Mouse (Mus musculus) neural tube, embryonic 14.5 days (tissue): ENCODE measurements around the gene Qtrt2. TPM values are rescaled to one million over a fixed set of nuclear protein-coding genes. Genes with fewer than 3 reads are reported as not detected.

Experiments
- ATAC-seq: fragments of 200-750 bp; cut with Nextera tagmentation; 2 replicates; pipeline ENCODE4 v1.8.0; 2017; ENCODE audit warnings: low read depth, mild to moderate bottlenecking, moderate TSS enrichment, moderate library complexity
- H3K27ac ChIP-seq: fragments of 300-500 bp; sonication (generic); 2 replicates; pipeline ENCODE4 v1.5.1; 2014; ENCODE audit warnings: low read depth, mild to moderate bottlenecking, control low read depth, low read length, moderate library complexity, mixed read lengths
- H3K27me3 ChIP-seq: fragments of 300-500 bp; sonication (generic); 2 replicates; pipeline ENCODE4 v1.6.1; 2014; ENCODE audit warnings: low read length; ENCODE audit not compliant: control insufficient read depth, insufficient read depth
- H3K36me3 ChIP-seq: fragments of 300-500 bp; sonication (generic); 2 replicates; pipeline ENCODE4 v1.6.1; 2014; ENCODE audit warnings: low read length, mixed read lengths; ENCODE audit not compliant: control insufficient read depth, insufficient read depth
- H3K4me1 ChIP-seq: fragments of 300-500 bp; sonication (generic); 2 replicates; pipeline ENCODE4 v1.6.1; 2014; ENCODE audit warnings: low read length; ENCODE audit not compliant: control insufficient read depth, insufficient read depth
- H3K4me2 ChIP-seq: fragments of 300-500 bp; sonication (generic); 2 replicates; pipeline ENCODE4 v1.6.1; 2014; ENCODE audit warnings: mild to moderate bottlenecking, low read depth, low read length, control low read depth
- H3K4me3 ChIP-seq: fragments of 300-500 bp; sonication (generic); 2 replicates; pipeline ENCODE4 v1.5.1; 2014; ENCODE audit warnings: low read depth, low read length, control low read depth, mixed read lengths
- H3K9ac ChIP-seq: fragments of 300-500 bp; sonication (generic); replicated peaks from 2 replicates; pipeline ENCODE4 v1.6.1; 2014; ENCODE audit warnings: low read depth, mild to moderate bottlenecking, control low read depth, low read length, mixed read lengths
- H3K9me3 ChIP-seq: fragments of 300-500 bp; sonication (generic); 2 replicates; pipeline ENCODE4 v1.6.1; 2016; ENCODE audit warnings: low read length; ENCODE audit not compliant: control insufficient read depth
- WGBS: fragments of 180-500 bp; shearing (Covaris S2); extraction: QIAGEN DNeasy Blood & Tissue Kit; methylation state at CpG from one replicate; pipeline ENCODE4 v1.1.7; 2014; 5-methylcytosine and 5-hydroxymethylcytosine counted together
- polyA plus RNA-seq: library from polyadenylated mRNA; unstranded; fragments of >200 nt; fragmentation: Nextera tagmentation; extraction: Ambion mirVana; gene quantifications from 2 replicates; pipeline ENCODE4 v1.2.1, GENCODE M21; 2014

The Qtrt2 gene
- polyA plus RNA-seq, 1 experiment from 2014 or later, result 24.8 TPM

- ATAC-seq, result no peak
- Histone ChIP-seq H3K36me3 (peaks cover 21% of the 10 kb centered on the region; the same call in 1 of the 2 replicates), H3K4me1 (no peaks in the 10 kb centered on the region), H3K27ac (no peak overlapping the region), H3K9ac (no peak overlapping the region), H3K27me3 (no peaks in the 10 kb centered on the region), H3K4me2 (no peak overlapping the region), H3K9me3 (no peaks in the 10 kb centered on the region), H3K4me3 (no peak overlapping the region)
- 88% methylated on average over 6 of the region's 6 CpGs for WGBS
These were observed 46.8 kb downstream of the Qtrt2 start for GRCm38 (mm10) chr16:43879769-43880168.

GRCm38 (mm10) chr16:43871419-43871818 is 55.2 kb downstream of the Qtrt2 start:
- no peak overlapping the region for H3K4me2 ChIP-seq
- H3K9me3 ChIP-seq, result no peaks in the 10 kb centered on the region; the same call in 1 of the 2 replicates
- no peak overlapping the region for H3K27ac ChIP-seq
- H3K9ac ChIP-seq, result no peak overlapping the region
- WGBS, result 95% methylated on average over 7 of the region's 7 CpGs
- no peak overlapping the region for H3K4me3 ChIP-seq
- H3K4me1 ChIP-seq, result no peaks in the 10 kb centered on the region
- peaks cover 4% of the 10 kb centered on the region; the same call in 1 of the 2 replicates for H3K36me3 ChIP-seq
- H3K27me3 ChIP-seq, result no peaks in the 10 kb centered on the region
- ATAC-seq, result no peak

GRCm38 (mm10) chr16:43869805-43870204 is 56.8 kb downstream of the Qtrt2 start:
- no peak overlapping the region for H3K4me2 ChIP-seq
- no peak overlapping the region for H3K9ac ChIP-seq
- H3K9me3 ChIP-seq, result no peaks in the 10 kb centered on the region; the same call in 1 of the 2 replicates
- no peaks in the 10 kb centered on the region for H3K36me3 ChIP-seq
- ATAC-seq, result no peak
- no peak overlapping the region for H3K4me3 ChIP-seq
- no peaks in the 10 kb centered on the region for H3K27me3 ChIP-seq
- H3K4me1 ChIP-seq, result no peaks in the 10 kb centered on the region
- H3K27ac ChIP-seq, result no peak overlapping the region; the same call in 1 of the 2 replicates

GRCm38 (mm10) chr16:43860624-43861023 is 66.0 kb downstream of the Qtrt2 start:
- H3K4me1 ChIP-seq, result no peaks in the 10 kb centered on the region
- WGBS, result 90% methylated on average over 6 of the region's 6 CpGs
- no peaks in the 10 kb centered on the region for H3K9me3 ChIP-seq
- H3K36me3 ChIP-seq, result peaks cover 12% of the 10 kb centered on the region; the same call in 1 of the 2 replicates
- H3K4me3 ChIP-seq, result no peak overlapping the region
- H3K27ac ChIP-seq, result no peak overlapping the region
- H3K27me3 ChIP-seq, result no peaks in the 10 kb centered on the region
- no peak overlapping the region for H3K4me2 ChIP-seq
- no peak overlapping the region for H3K9ac ChIP-seq
- ATAC-seq, result no peak

- 90% methylated on average over 5 of the region's 5 CpGs for WGBS
- no peak for ATAC-seq
These were observed 67.6 kb downstream of the Qtrt2 start for GRCm38 (mm10) chr16:43858941-43859476.

GRCm38 (mm10) chr16:43849839-43850238 is 76.8 kb downstream of the Qtrt2 start:
- ATAC-seq, result no peak
- Histone ChIP-seq H3K27me3 (no peaks in the 10 kb centered on the region), H3K36me3 (no peaks in the 10 kb centered on the region), H3K9ac (no peak overlapping the region), H3K4me3 (no peak overlapping the region), H3K9me3 (no peaks in the 10 kb centered on the region), H3K27ac (no peak overlapping the region), H3K4me1 (no peaks in the 10 kb centered on the region), H3K4me2 (no peak overlapping the region)
- WGBS, result 77% methylated on average over 1 of the region's 1 CpGs

More at GRCm38 (mm10) chr16:43858941-43859476, 67.6 kb downstream of the Qtrt2 start:
- Histone ChIP-seq H3K27ac (no peak overlapping the region), H3K4me3 (no peak overlapping the region), H3K9ac (no peak overlapping the region), H3K9me3 (no peaks in the 10 kb centered on the region), H3K4me1 (no peaks in the 10 kb centered on the region), H3K4me2 (no peak overlapping the region), H3K27me3 (no peaks in the 10 kb centered on the region), H3K36me3 (peaks cover 12% of the 10 kb centered on the region; the same call in 1 of the 2 replicates)

GRCm38 (mm10) chr16:43841236-43841635 is 85.4 kb downstream of the Qtrt2 start:
- ATAC-seq, result no peak
- WGBS, result 87% methylated on average over 1 of the region's 1 CpGs
- H3K4me2 ChIP-seq, result no peak overlapping the region
- H3K27me3 ChIP-seq, result no peaks in the 10 kb centered on the region
- H3K9ac ChIP-seq, result no peak overlapping the region
- H3K9me3 ChIP-seq, result no peaks in the 10 kb centered on the region
- H3K36me3 ChIP-seq, result no peaks in the 10 kb centered on the region
- no peak overlapping the region for H3K4me3 ChIP-seq
- H3K27ac ChIP-seq, result no peak overlapping the region
- no peaks in the 10 kb centered on the region for H3K4me1 ChIP-seq

GRCm38 (mm10) chr16:43831957-43832356 is 94.7 kb downstream of the Qtrt2 start:
- Histone ChIP-seq H3K9ac (no peak overlapping the region), H3K4me2 (no peak overlapping the region), H3K27ac (no peak overlapping the region), H3K4me3 (no peak overlapping the region), H3K27me3 (no peaks in the 10 kb centered on the region), H3K9me3 (no peaks in the 10 kb centered on the region), H3K4me1 (no peaks in the 10 kb centered on the region), H3K36me3 (no peaks in the 10 kb centered on the region)
- 95% methylated on average over 2 of the region's 2 CpGs for WGBS
- ATAC-seq, result no peak

GRCm38 (mm10) chr16:43827492-43827891 is 99.1 kb downstream of the Qtrt2 start:
- 68% methylated on average over 3 of the region's 3 CpGs for WGBS
- H3K4me1 ChIP-seq, result no peaks in the 10 kb centered on the region
- no peak for ATAC-seq
- H3K27me3 ChIP-seq, result no peaks in the 10 kb centered on the region
- H3K4me3 ChIP-seq, result no peak overlapping the region
- no peaks in the 10 kb centered on the region for H3K9me3 ChIP-seq
- no peak overlapping the region for H3K27ac ChIP-seq
- H3K4me2 ChIP-seq, result no peak overlapping the region
- H3K36me3 ChIP-seq, result no peaks in the 10 kb centered on the region
- H3K9ac ChIP-seq, result no peak overlapping the region
